Mouse (Mus musculus): ENCODE data around the gene Cracr2b. TPM values are rescaled to one million over a fixed set of nuclear protein-coding genes. Genes with fewer than 3 reads are reported as not detected.

Gene Cracr2b
- total and polyA plus RNA-seq, 3 experiments = 0.73 to 6.9 TPM; not detected in 1

- Histone ChIP-seq H3K9me3 (replicated peaks; ENCODE audit: insufficient read depth, low read length) (no peaks in the 10 kb centered on the region), H3K79me2 (ENCODE audit: control insufficient read depth, insufficient read depth, low read length, poor library complexity) (peaks cover 1% of the 10 kb centered on the region; the same call in 1 of the 2 replicates), H3K36me3 (ENCODE audit: control insufficient read depth in 1 of 2, insufficient read depth in 2 of 2, low read length in 2 of 2) (peaks cover 0 to 3% of the 10 kb centered on the region in 2 experiments; a peak in 2 of 4 replicates), H3K4me1 (ENCODE audit: control insufficient read depth in 1 of 2, insufficient read depth in 2 of 2, low read length in 2 of 2) (peaks cover 5 to 14% of the 10 kb centered on the region in 2 experiments), H3K27ac (ENCODE audit: control insufficient read depth, low read depth, low read length) (no peak overlapping the region), H3K4me3 (ENCODE audit: control insufficient read depth in 1 of 2, insufficient read depth in 1 of 2, low read depth in 2 of 2, low read length in 2 of 2) (no peak overlapping the region), H3K9ac (ENCODE audit: control insufficient read depth, low read depth, low read length, poor library complexity, severe bottlenecking) (no peak overlapping the region), H3K27me3 (ENCODE audit: control insufficient read depth in 1 of 2, insufficient read depth in 2 of 2, low read length in 2 of 2) (no peaks in the 10 kb centered on the region)
- no peak for TF ChIP-seq SIN3A (IDR thresholded peaks at IDR 0.05; ENCODE audit: low read length)
- TF ChIP-seq TBP (IDR thresholded peaks at IDR 0.05; ENCODE audit: low read depth, low read length) = no peak
- no peak for TF ChIP-seq NRF1 (IDR thresholded peaks at IDR 0.05; ENCODE audit: insufficient read depth, low read depth, low read length, poor library complexity, severe bottlenecking)
- TF ChIP-seq ELF1 (IDR thresholded peaks at IDR 0.05; ENCODE audit: low read depth, low read length) = no peak
- no peak for TF ChIP-seq NELFE (IDR thresholded peaks at IDR 0.05; ENCODE audit: low read depth, low read length)
- TF ChIP-seq GABPA (IDR thresholded peaks at IDR 0.05; ENCODE audit: low read depth, low read length) = no peak
- no peak for TF ChIP-seq ZNF384 (IDR thresholded peaks at IDR 0.05; ENCODE audit: low read depth, low read length)
- no peak for TF ChIP-seq E2F4 (IDR thresholded peaks at IDR 0.05; ENCODE audit: borderline replicate concordance, low read depth, low read length)
- no peak for TF ChIP-seq JUND (IDR thresholded peaks at IDR 0.05; ENCODE audit: low read depth, low read length)
- no peak for TF ChIP-seq ZMIZ1 (IDR thresholded peaks at IDR 0.05; ENCODE audit: low read depth, low read length)
- TF ChIP-seq POLR2A (IDR thresholded peaks at IDR 0.05; ENCODE audit: control insufficient read depth in 1 of 2, insufficient read depth in 1 of 2, low read depth in 1 of 2, low read length in 2 of 2, poor library complexity in 1 of 2) = no peak
- TF ChIP-seq TAL1 (IDR thresholded peaks at IDR 0.05; ENCODE audit: low read length) = no peak
- no peak for TF ChIP-seq TCF12 (IDR thresholded peaks at IDR 0.05; ENCODE audit: low read depth, low read length)
- TF ChIP-seq POLR2AphosphoS2 (IDR thresholded peaks at IDR 0.05; ENCODE audit: low read length) = no peak
- no peak for TF ChIP-seq CHD1 (IDR thresholded peaks at IDR 0.05; ENCODE audit: low read depth, low read length)
- TF ChIP-seq KAT2A (conservative IDR thresholded peaks at IDR 0.05; ENCODE audit: low read depth, low read length) = no peak
- no peak for DNase-seq (ENCODE audit: low read depth, low spot score)
Observed at GRCm38 (mm10) chr7:141462333-141462821, 1.5 kb downstream of the Cracr2b start.

GRCm38 (mm10) chr7:141463824-141464602 lies 3.1 kb downstream of the Cracr2b start:
- no peak overlapping the region for H3K27ac ChIP-seq (ENCODE audit: control insufficient read depth, low read depth, low read length)
- peaks cover 5 to 20% of the 10 kb centered on the region in 2 experiments for H3K4me1 ChIP-seq (ENCODE audit: control insufficient read depth in 1 of 2, insufficient read depth in 2 of 2, low read length in 2 of 2)
- H3K9me3 ChIP-seq (replicated peaks; ENCODE audit: insufficient read depth, low read length) = no peaks in the 10 kb centered on the region
- H3K9ac ChIP-seq (ENCODE audit: control insufficient read depth, low read depth, low read length, poor library complexity, severe bottlenecking) = no peak overlapping the region
- no peak for TF ChIP-seq USF2 (IDR thresholded peaks at IDR 0.05; ENCODE audit: borderline replicate concordance in 1 of 2, insufficient read depth in 1 of 2, low read depth in 1 of 2, low read length in 2 of 2)
- no peak for TF ChIP-seq POLR2A (IDR thresholded peaks at IDR 0.05; ENCODE audit: control insufficient read depth in 1 of 2, insufficient read depth in 1 of 2, low read depth in 1 of 2, low read length in 2 of 2, poor library complexity in 1 of 2)
- no peak for TF ChIP-seq E2F4 (IDR thresholded peaks at IDR 0.05; ENCODE audit: borderline replicate concordance, low read depth, low read length)
- TF ChIP-seq RCOR1 (IDR thresholded peaks at IDR 0.05; ENCODE audit: low read depth, low read length) = no peak
- no peak for TF ChIP-seq RAD21 (IDR thresholded peaks at IDR 0.05; ENCODE audit: low read depth, low read length)
- TF ChIP-seq JUND (IDR thresholded peaks at IDR 0.05; ENCODE audit: low read depth, low read length) = no peak
- TF ChIP-seq MAFK (IDR thresholded peaks at IDR 0.05; ENCODE audit: borderline replicate concordance, low read depth, low read length) = no peak
- no peak for TF ChIP-seq ZNF384 (IDR thresholded peaks at IDR 0.05; ENCODE audit: low read depth, low read length)
- no peak for TF ChIP-seq KAT2A (conservative IDR thresholded peaks at IDR 0.05; ENCODE audit: low read depth, low read length)
- TF ChIP-seq BHLHE40 (IDR thresholded peaks at IDR 0.05; ENCODE audit: borderline replicate concordance, low read depth, low read length) = no peak
- TF ChIP-seq TBP (IDR thresholded peaks at IDR 0.05; ENCODE audit: low read depth, low read length) = no peak
- no peak for TF ChIP-seq ZC3H11A (IDR thresholded peaks at IDR 0.05; ENCODE audit: low read depth, low read length)
- no peak for TF ChIP-seq ETS1 (IDR thresholded peaks at IDR 0.05; ENCODE audit: low read depth, low read length)
- no peak for TF ChIP-seq ELF1 (IDR thresholded peaks at IDR 0.05; ENCODE audit: low read depth, low read length)
- TF ChIP-seq TAL1 (IDR thresholded peaks at IDR 0.05; ENCODE audit: low read length) = no peak
- no peak for TF ChIP-seq HCFC1 (IDR thresholded peaks at IDR 0.05; ENCODE audit: low read depth, low read length)
- TF ChIP-seq ZMIZ1 (IDR thresholded peaks at IDR 0.05; ENCODE audit: low read depth, low read length) = no peak
- no peak for TF ChIP-seq GABPA (IDR thresholded peaks at IDR 0.05; ENCODE audit: low read depth, low read length)
- TF ChIP-seq GATA1 (IDR thresholded peaks at IDR 0.05; ENCODE audit: low read depth, low read length) = no peak
- H3K36me3 ChIP-seq (ENCODE audit: control insufficient read depth in 1 of 2, insufficient read depth in 2 of 2, low read length in 2 of 2) = peaks cover 0 to 3% of the 10 kb centered on the region in 2 experiments; a peak in 2 of 4 replicates
- H3K4me3 ChIP-seq (ENCODE audit: control insufficient read depth in 1 of 2, insufficient read depth in 1 of 2, low read depth in 2 of 2, low read length in 2 of 2) = no peak overlapping the region; a peak in 1 of 4 replicates
- no peak for DNase-seq (ENCODE audit: low read depth, low spot score)
- peaks cover 1% of the 10 kb centered on the region; the same call in 1 of the 2 replicates for H3K79me2 ChIP-seq (ENCODE audit: control insufficient read depth, insufficient read depth, low read length, poor library complexity)
- H3K27me3 ChIP-seq (ENCODE audit: control insufficient read depth in 1 of 2, insufficient read depth in 2 of 2, low read length in 2 of 2) = no peaks in the 10 kb centered on the region
